Mouse (Mus musculus): ENCODE measurements at regions not wholly inside any gene's neighbourhood (a gene's known extent, or its start where the extent isn't known, plus 50 kb on each side); places are given as distances from the start of the nearest gene placed in this dataset.

DNA sequence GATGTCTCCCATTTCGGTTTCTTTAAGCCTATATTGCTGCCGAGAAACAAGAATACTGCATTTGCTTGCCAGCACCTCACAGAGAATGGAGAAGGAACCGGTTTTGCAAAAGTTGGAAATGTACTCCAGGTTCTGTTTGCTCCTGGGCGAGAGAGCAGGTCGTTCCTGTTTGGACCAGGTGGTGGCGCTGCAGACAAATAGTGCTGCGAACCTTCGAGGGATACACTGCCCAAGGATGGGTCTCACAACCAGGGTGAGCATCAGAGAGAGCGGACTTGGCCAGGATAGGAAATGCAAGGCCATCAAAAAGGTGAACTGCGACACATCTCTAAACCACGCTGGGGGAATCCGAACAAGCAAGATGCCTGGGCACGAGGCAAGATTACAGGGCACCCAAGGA lies 54.0 kb upstream of the Ets2 start:
- peak; percentile 66 for ATAC-seq
- Histone ChIP-seq H3K36me3 (ENCODE audit: control insufficient read depth, insufficient read depth) (no peaks in the 10 kb centered on the region), H3K4me2 (replicated peaks; ENCODE audit: low read depth) (no peak overlapping the region), H3K4me3 (ENCODE audit: low read depth, low read length) (no peak overlapping the region), H3K27ac (ENCODE audit: low read depth, low read length) (no peak overlapping the region), H3K9me3 (ENCODE audit: control insufficient read depth) (no peaks in the 10 kb centered on the region), H3K4me1 (replicated peaks; ENCODE audit: control insufficient read depth, insufficient read depth, low read length) (no peaks in the 10 kb centered on the region), H3K9ac (ENCODE audit: low read depth, low read length) (no peak overlapping the region), H3K27me3 (replicated peaks; ENCODE audit: control insufficient read depth, insufficient read depth, low read length) (no peaks in the 10 kb centered on the region)
- TF ChIP-seq CTCF (IDR thresholded peaks at IDR 0.05; ENCODE audit: low read depth), result peak; percentile 97
- 8% methylated on average over 13 of the region's 13 CpGs for WGBS

DNA sequence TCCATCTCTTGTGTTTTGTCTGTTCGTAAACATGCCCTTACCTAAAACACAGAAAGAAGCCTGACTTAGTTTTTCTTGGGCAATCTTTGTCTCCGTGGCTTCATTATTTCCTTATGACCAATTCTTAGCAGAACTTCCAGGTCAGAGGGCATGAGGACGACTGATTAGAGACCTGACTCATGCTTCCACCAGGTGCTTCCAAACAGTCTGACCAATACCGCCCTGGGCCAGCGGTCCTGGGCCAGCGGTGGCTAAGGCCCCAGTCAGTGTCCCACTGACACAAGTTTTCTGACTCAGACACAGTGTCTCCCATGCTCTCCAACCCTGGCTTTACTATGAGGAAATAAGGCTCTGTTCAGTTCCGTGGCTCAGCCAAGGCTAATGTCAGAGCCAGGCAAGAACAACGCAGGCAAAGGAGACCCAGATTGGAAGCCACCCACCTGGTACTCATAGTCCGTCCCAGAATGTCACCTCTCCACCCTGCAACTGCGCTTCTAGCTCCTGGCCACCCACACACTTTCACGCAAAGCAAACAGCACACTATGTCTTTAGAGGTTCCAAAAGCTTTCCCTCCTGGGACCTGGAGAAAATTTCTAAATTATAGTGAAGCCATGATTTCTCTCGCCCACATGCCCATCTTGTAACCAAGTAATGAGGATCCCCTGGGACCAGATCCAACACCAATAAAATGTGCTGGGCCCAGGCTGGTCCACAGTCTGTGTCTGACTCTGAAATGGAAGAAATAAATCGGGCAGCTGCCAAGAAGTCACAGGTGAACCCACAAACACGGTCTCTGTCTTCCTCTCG lies 56.6 kb upstream of the Erg start:
- TF ChIP-seq CTCF (IDR thresholded peaks at IDR 0.05; ENCODE audit: low read depth), result no peak
- H3K27ac ChIP-seq (ENCODE audit: low read depth, low read length), result no peak overlapping the region
- no peak overlapping the region for H3K9ac ChIP-seq (ENCODE audit: low read depth, low read length)
- H3K4me1 ChIP-seq (replicated peaks; ENCODE audit: control insufficient read depth, insufficient read depth, low read length), result no peaks in the 10 kb centered on the region
- H3K4me2 ChIP-seq (replicated peaks; ENCODE audit: low read depth), result no peak overlapping the region
- no peaks in the 10 kb centered on the region for H3K27me3 ChIP-seq (replicated peaks; ENCODE audit: control insufficient read depth, insufficient read depth, low read length)
- H3K4me3 ChIP-seq (ENCODE audit: low read depth, low read length), result no peak overlapping the region
- ATAC-seq, result 0 out of 2 replicates have a peak, but pooled peaks have one; percentile 41
- 81% methylated on average over 15 of the region's 15 CpGs for WGBS
- H3K9me3 ChIP-seq (ENCODE audit: control insufficient read depth), result no peaks in the 10 kb centered on the region
- no peaks in the 10 kb centered on the region for H3K36me3 ChIP-seq (ENCODE audit: control insufficient read depth, insufficient read depth)

- WGBS, result 82% methylated on average over 3 of the region's 3 CpGs
These were observed 54.3 kb upstream of the Erg start for GRCm38 (mm10) chr16:95640670-95641069.

DNA sequence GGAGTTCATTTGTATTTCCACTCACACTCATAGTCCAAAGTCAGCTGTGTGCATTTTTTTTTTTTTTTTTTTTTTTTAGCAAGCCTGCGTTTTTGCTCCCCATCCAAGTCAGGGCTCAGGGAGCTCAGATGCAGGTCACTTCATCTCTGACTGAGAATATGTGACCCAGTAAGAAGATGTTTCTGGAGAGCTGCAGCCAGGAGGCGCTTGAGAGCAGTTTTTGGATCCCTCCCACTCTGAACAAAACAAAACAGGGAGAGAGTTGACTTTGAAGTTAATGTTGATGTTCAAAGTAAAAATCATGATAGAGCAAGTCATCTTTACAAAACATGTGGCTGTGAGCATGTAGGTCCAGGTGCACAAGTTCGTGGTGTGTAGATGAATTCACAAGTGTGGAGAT lies 53.3 kb upstream of the Erg start:
- no peaks in the 10 kb centered on the region for H3K4me1 ChIP-seq (replicated peaks; ENCODE audit: control insufficient read depth, insufficient read depth, low read length)
- H3K9me3 ChIP-seq (ENCODE audit: control insufficient read depth), result no peaks in the 10 kb centered on the region
- H3K27me3 ChIP-seq (replicated peaks; ENCODE audit: control insufficient read depth, insufficient read depth, low read length), result no peaks in the 10 kb centered on the region
- H3K4me2 ChIP-seq (replicated peaks; ENCODE audit: low read depth), result no peak overlapping the region
- WGBS, result 83% methylated on average over 3 of the region's 3 CpGs
- no peaks in the 10 kb centered on the region for H3K36me3 ChIP-seq (ENCODE audit: control insufficient read depth, insufficient read depth)
- H3K4me3 ChIP-seq (ENCODE audit: low read depth, low read length), result no peak overlapping the region
- no peak for TF ChIP-seq CTCF (IDR thresholded peaks at IDR 0.05; ENCODE audit: low read depth)
- no peak overlapping the region for H3K9ac ChIP-seq (ENCODE audit: low read depth, low read length)
- ATAC-seq, result no peak
- H3K27ac ChIP-seq (ENCODE audit: low read depth, low read length), result no peak overlapping the region

More at GRCm38 (mm10) chr16:95640670-95641069, 54.3 kb upstream of the Erg start:
- H3K27ac ChIP-seq (ENCODE audit: low read depth, low read length), result no peak overlapping the region
- TF ChIP-seq CTCF (IDR thresholded peaks at IDR 0.05; ENCODE audit: low read depth), result no peak
- H3K4me2 ChIP-seq (replicated peaks; ENCODE audit: low read depth), result no peak overlapping the region
- ATAC-seq, result no peak
- no peaks in the 10 kb centered on the region for H3K36me3 ChIP-seq (ENCODE audit: control insufficient read depth, insufficient read depth)
- H3K4me1 ChIP-seq (replicated peaks; ENCODE audit: control insufficient read depth, insufficient read depth, low read length), result no peaks in the 10 kb centered on the region
- H3K4me3 ChIP-seq (ENCODE audit: low read depth, low read length), result no peak overlapping the region
- no peaks in the 10 kb centered on the region for H3K27me3 ChIP-seq (replicated peaks; ENCODE audit: control insufficient read depth, insufficient read depth, low read length)
- H3K9me3 ChIP-seq (ENCODE audit: control insufficient read depth), result no peaks in the 10 kb centered on the region
- H3K9ac ChIP-seq (ENCODE audit: low read depth, low read length), result no peak overlapping the region

DNA sequence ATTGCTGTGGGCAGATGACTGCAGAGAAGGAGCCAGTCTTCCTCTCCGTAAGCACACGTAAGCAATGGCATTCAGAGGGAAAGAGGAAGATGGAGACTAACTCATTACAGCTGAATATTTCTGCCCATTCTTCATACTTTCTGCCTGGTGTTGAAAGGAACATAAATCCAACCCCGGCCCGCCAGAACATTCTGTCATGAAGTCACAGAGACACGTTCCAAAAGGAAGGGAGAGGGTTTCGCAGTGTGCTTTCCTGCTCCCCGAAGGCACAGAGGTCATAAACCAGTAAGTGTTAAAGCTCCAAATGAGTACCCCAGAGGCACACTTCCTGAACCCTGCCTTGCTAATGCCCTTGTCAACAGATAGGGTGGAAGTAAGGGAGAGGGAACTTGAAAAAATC lies 51.5 kb upstream of the Erg start:
- TF ChIP-seq CTCF (IDR thresholded peaks at IDR 0.05; ENCODE audit: low read depth), result no peak
- H3K4me2 ChIP-seq (replicated peaks; ENCODE audit: low read depth), result no peak overlapping the region
- no peaks in the 10 kb centered on the region for H3K4me1 ChIP-seq (replicated peaks; ENCODE audit: control insufficient read depth, insufficient read depth, low read length)
- H3K4me3 ChIP-seq (ENCODE audit: low read depth, low read length), result no peak overlapping the region
- WGBS, result 62% methylated on average over 7 of the region's 7 CpGs
- ATAC-seq, result no peak
- H3K27ac ChIP-seq (ENCODE audit: low read depth, low read length), result no peak overlapping the region
- no peaks in the 10 kb centered on the region for H3K27me3 ChIP-seq (replicated peaks; ENCODE audit: control insufficient read depth, insufficient read depth, low read length)
- no peaks in the 10 kb centered on the region for H3K36me3 ChIP-seq (ENCODE audit: control insufficient read depth, insufficient read depth)
- no peak overlapping the region for H3K9ac ChIP-seq (ENCODE audit: low read depth, low read length)
- no peaks in the 10 kb centered on the region for H3K9me3 ChIP-seq (ENCODE audit: control insufficient read depth)

DNA sequence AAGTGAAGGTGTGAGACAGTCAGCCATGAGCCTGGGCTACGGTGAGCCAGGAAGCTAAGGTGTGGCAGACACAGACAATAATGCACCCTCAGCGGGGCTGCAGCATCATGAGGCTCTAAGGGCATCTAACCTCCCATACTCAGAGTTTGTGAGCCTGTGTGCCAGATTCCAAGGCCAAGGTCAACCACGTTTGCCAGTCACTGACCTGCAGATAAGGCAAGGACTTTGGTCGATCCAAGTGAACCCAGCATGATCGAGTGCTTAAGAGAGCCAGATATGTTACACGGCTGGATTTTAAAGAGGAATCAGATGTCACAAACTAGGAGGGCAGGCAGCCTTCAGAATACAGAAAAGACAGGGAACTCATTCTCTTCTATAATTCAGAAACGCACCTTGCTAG lies 50.2 kb upstream of the Erg start:
- Histone ChIP-seq H3K27ac (ENCODE audit: low read depth, low read length) (no peak overlapping the region), H3K4me3 (ENCODE audit: low read depth, low read length) (no peak overlapping the region), H3K27me3 (replicated peaks; ENCODE audit: control insufficient read depth, insufficient read depth, low read length) (no peaks in the 10 kb centered on the region), H3K4me1 (replicated peaks; ENCODE audit: control insufficient read depth, insufficient read depth, low read length) (no peaks in the 10 kb centered on the region), H3K4me2 (replicated peaks; ENCODE audit: low read depth) (no peak overlapping the region), H3K9ac (ENCODE audit: low read depth, low read length) (no peak overlapping the region), H3K9me3 (ENCODE audit: control insufficient read depth) (no peaks in the 10 kb centered on the region), H3K36me3 (ENCODE audit: control insufficient read depth, insufficient read depth) (no peaks in the 10 kb centered on the region)
- no peak for TF ChIP-seq CTCF (IDR thresholded peaks at IDR 0.05; ENCODE audit: low read depth)
- WGBS, result 44% methylated on average over 7 of the region's 7 CpGs
- ATAC-seq, result peak; percentile 28; the same call in 1 of the 2 replicates
